Mouse (Mus musculus): Measurements from ENCODE around the gene Il7r. TPM values are rescaled to one million over a fixed set of nuclear protein-coding genes. Genes with fewer than 3 reads are reported as not detected.

The Il7r gene
- polyA plus RNA-seq, 1 experiment from 2014 or later, result 0.36 TPM

- H3K27me3 ChIP-seq, result no peaks in the 10 kb centered on the region
- no peak overlapping the region for H3K4me3 ChIP-seq
- no peaks in the 10 kb centered on the region for H3K9me3 ChIP-seq
- no peak overlapping the region for H3K27ac ChIP-seq
- WGBS, result 45% methylated on average over 1 of the region's 1 CpGs
- no peaks in the 10 kb centered on the region for H3K4me1 ChIP-seq
- ATAC-seq (ENCODE audit: insufficient number of reproducible peaks, insufficient read depth, low FRiP score, low TSS enrichment), result no peak
- H3K36me3 ChIP-seq, result no peaks in the 10 kb centered on the region
- no peak overlapping the region for H3K9ac ChIP-seq
- no peak overlapping the region for H3K4me2 ChIP-seq (replicated peaks)
Observed at GRCm38 (mm10) chr15:9464039-9464438, 65.9 kb downstream of the Il7r start.

- no peak overlapping the region for H3K4me3 ChIP-seq
Observed at GRCm38 (mm10) chr15:9463521-9464027, 66.4 kb downstream of the Il7r start.

More at GRCm38 (mm10) chr15:9463521-9464027, 66.4 kb downstream of the Il7r start:
- Histone ChIP-seq H3K4me1 (no peaks in the 10 kb centered on the region), H3K4me2 (replicated peaks) (no peak overlapping the region), H3K9me3 (no peaks in the 10 kb centered on the region), H3K36me3 (no peaks in the 10 kb centered on the region), H3K27me3 (no peaks in the 10 kb centered on the region), H3K27ac (no peak overlapping the region), H3K9ac (no peak overlapping the region)
- no peak for ATAC-seq (ENCODE audit: insufficient number of reproducible peaks, insufficient read depth, low FRiP score, low TSS enrichment)
- 57% methylated on average over 7 of the region's 7 CpGs for WGBS

Other genes starting within 250 kb of the Il7r start
- gene Ugt3a2, start 194.6 kb downstream of the Il7r start, polyA plus RNA-seq (2016; fragmentation: Nextera tagmentation; extraction: Ambion mirVana), result not detected in 2 replicates
- 1.2 and 1.5 TPM in 2 replicates for gene Capsl, start 94.1 kb downstream of the Il7r start, polyA plus RNA-seq (2016; fragmentation: Nextera tagmentation; extraction: Ambion mirVana)
- 0.47 and 0.58 TPM in 2 replicates for gene Spef2, start 218.7 kb upstream of the Il7r start, polyA plus RNA-seq (2016; fragmentation: Nextera tagmentation; extraction: Ambion mirVana)

Data from embryonic facial prominence, embryonic 12.5 days (tissue).